Mouse (Mus musculus) heart, adult 9 months (tissue): ENCODE data around the gene Synpo2.

Source experiments
- DNase-seq, 2 experiments: peaks; one replicate each; pipeline ENCODE4 v3.0.0; 2022; ENCODE audit warnings: low spot score in 2 of 2

The Synpo2 gene

DNA sequence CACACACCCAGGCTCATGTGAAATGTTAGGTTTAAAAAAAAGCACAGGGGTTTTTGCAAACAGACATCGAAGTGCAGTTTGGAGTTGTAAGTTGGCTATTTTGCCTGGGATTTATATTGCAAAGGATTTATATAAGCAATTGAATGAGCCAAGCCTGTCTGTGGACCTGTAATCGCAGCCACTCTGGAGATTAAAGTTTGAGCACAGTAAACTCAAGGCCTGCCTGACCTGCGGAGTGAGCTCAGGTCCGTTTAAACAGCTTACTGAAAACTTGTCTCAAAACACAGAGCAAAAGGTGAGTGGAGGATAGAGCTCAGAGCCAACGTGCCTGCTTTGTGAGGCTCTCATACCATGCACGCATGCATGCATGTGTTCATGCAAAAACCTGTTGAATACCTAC lies 30.9 kb downstream of the Synpo2 start:
- no peak for DNase-seq

DNA sequence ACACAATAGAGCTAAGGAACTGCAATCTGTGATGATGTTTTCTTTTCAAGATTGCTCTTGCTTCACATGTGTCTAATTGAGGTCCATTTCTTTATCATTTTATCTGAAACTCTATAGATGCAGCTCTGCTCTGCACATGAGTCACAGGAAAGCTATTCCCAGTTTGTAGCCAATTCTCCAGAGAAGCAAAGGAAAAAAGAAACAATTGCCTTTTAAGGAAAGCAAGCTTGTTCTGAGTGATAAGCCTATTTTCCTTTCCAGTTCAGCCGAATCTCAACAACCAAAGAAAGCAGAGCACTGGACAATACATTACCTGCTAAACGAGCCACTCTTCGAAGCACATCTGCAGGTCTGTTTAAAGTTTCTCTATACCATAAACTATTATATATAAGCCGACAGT lies 31.3 kb downstream of the Synpo2 start:
- DNase-seq, result peak; percentile 35 to 37

DNA sequence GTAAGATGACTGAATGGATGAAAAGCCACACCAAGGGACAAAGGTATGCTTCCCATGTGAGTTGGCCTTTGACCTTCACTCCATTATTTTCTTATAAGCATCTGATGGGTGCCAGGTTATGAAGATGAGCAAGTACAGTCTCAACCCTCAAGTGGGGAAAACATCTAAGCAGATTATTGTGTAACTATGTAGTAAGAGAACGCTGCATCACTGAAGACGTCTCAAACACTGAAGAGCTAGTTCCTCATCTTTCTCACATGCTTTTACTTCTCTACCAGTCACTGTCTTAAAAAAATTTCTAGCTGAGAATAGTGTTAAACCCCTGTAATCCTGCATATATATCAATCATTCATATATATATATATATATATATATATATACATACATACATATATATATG lies 34.2 kb downstream of the Synpo2 start:
- DNase-seq, result no peak

DNA sequence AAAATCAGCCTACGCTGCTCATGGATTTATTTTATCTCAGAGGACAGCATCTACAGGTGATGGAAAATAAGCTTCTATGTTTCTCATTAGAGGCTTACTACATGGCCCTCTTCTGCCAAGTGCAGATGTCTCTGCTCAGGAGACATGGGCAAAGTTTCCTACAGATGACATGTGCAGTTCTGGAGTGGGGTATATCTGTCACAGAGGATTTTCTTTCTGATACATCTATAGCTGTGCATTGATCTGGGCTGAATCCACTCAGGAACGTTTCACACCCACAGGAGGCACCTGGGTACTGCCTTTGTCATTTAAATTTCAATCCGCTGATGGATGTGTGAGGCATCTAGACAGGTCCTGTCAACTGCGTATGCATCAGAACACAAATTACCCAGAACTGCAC lies 42.2 kb downstream of the Synpo2 start:
- DNase-seq, result no peak

DNA sequence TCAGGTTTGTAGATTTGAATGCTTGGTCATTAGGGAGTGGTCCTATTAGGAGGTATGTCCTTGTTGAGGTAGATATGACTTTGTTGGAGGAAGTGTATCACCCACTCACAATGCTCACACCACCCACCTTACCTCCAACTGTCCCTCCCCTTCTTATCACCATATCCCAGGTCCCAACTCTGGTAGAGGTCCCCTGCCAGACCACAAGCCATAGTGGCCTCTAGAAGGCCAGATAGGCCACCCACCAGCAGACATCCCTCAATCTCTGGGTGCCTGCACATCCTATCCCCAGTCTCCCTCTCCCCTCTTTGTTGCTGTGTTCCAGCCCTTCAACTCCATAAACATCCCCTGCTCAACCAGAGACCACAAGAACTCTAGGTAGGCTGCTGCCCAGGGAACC lies 44.3 kb downstream of the Synpo2 start:
- no peak for DNase-seq

DNA sequence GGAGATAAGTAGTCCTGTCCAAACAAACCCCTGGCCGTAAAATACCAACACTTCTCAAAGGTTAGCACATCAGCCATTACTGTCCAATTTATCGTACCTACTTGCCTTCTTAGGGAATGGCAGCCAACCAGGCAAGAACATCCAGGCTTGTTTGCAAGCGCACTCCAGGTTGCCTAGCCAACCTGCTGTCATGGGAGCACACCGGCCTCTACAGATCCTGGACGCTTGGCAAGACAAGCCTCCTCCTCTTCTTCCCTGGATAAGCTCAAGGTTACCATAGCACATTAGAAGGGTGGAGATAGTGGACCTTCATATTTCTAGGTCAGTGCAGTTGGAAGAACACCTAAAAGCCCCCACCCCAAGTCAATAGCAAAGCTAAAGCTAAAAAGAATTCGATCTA lies 45.6 kb downstream of the Synpo2 start:
- DNase-seq, result peak; percentile 57 to 58

DNA sequence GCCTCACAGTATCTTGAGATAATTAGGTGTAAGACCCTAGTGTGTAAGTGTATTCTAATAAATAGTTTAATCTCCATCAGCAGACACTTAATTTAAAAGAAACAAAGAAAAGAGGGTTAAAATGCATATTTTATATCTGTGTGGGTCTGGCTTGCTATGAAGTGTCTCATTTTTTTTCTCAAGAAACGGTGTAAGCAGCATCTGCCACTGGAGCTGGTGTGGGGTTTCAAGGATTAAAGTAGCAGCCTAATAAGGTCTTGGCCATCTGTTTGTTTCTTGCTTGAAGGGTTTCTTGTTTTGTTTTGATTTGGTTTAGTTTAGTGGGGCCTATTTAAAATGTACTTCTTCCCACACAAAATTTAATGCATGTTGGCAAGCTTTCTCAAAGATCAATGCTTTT lies 46.1 kb downstream of the Synpo2 start:
- no peak for DNase-seq

DNA sequence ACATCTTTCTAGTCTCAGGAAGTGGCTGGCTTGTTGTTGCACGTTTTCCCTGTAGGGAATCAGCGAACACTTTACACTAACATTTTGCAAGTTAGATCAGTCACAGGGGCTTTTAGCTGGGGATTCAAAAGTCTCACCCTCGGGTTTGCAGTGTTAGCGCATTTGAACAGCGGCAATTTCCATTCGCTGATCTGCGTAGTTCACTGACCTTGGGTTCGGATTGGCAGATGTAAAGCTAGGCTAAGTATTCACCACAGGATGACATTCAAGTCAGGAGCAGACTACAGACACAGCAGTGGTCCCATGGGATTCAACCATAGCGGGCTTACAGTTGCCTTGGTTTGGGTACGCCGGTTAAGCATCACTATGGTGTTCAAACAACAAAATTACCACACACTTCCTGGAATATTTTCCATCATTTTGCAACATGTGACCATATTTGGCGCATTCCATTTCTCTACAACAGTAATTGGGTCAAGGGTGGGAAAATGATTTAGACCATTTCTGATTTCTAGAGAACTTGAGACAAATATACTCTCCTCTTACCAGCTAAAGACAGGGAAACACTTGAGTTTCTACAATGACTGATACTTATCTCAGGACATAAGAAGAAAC lies 47.2 kb downstream of the Synpo2 start:
- no peak for DNase-seq

DNA sequence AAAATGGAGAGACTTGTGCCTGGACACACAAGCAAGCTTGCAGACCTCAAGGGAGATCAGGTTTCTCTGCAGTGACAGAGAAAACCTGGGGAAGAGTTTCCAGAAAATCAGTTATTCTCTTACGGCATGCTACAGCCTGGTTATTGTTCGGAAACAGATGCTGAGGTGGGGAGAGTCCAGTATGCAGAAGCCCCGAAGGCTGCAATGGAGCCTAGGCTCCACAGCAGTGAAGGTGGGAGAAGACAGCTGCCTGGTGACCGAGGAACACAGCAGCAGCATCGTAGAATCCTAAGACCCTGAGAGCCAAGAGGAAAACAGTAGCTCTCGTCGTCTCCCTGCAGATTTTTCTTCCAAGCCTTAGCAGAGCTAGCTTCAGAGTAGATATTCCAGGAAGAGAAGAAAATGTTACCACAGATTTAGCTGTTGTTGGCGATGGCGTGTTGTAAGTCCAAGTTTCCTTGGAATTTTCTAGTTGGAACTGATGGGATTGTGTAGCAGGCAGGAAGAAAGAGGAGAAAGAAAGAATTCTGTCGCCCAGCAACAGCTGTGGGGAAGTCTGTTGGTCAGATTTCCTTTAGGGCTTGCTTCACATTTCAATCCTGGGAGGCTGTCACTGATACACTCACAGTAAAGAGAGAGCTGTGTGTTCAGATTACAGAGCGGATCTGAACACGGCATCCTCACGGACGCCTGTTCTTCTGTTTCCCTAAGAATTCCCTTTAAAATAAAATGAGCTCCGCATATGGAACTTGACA lies 48.4 kb downstream of the Synpo2 start:
- no peak for DNase-seq

DNA sequence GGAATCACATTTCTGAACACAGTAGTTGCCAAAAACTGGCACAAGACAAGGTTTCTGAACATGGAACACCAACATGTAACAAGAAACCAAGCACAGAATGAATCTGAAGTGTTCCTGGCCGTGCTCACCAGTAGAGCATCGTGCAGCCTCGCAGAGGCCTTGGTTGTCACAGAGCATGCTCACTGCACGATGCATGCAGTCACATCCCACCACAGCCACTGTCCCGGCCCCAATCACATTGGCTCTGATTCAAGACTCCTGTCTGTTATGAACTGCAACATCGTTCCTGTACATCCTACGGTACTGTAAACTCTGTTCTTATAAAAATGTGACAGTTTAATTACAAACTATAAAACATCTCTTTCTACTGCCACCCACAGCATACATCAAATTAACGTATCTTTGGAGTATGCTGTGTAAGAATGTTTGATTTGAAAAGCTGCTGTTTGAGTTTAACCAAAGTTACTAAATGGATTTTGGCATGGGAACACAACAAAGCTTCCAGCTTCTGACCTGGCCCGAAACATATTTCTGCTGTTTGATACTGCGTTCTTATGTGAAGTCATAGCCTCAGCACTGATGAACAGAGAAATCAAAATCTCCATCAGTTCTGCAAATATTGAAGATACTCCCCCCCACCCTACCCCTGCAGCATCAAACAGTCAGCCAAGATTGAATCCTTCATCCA lies 50.6 kb downstream of the Synpo2 start:
- DNase-seq, result no peak

DNA sequence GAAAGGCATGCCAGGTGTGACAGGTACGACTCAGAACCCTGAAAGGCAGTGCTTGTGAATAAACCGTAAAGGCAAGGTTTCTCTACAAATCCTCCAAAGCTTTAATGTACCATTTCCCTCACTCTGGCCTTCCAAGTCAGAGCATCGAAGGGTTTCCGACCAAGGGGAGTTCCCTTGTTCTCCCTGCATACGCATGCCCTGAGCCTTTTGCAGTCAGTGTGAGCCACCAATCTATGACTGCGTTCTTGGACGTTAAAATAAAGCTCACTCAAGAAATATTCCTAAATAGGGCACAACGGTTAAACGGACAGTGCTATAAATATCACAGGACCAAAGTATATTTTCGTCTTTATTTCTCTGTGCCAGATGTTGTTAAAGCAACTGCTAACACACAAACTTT lies 51.7 kb downstream of the Synpo2 start:
- no peak for DNase-seq

DNA sequence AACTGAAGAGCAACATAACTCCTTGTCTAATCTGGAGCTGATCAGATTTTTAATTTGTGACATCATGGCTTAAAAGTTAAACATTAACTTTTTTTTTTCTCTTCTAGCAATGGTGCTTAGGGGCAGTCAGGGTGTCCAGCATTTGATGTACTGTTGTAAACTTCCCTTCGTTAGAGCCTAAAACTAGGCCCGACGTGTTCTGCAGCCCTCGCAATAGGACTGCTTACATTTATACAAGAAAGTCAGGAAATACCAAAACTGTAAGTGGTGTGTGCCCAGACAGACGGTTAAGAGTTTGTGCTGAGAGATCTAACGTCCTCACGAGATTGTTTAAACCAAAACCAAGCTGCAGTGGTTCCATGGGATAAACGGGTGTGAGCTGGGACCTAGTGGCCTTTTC lies 56.4 kb downstream of the Synpo2 start:
- DNase-seq, result no peak

DNA sequence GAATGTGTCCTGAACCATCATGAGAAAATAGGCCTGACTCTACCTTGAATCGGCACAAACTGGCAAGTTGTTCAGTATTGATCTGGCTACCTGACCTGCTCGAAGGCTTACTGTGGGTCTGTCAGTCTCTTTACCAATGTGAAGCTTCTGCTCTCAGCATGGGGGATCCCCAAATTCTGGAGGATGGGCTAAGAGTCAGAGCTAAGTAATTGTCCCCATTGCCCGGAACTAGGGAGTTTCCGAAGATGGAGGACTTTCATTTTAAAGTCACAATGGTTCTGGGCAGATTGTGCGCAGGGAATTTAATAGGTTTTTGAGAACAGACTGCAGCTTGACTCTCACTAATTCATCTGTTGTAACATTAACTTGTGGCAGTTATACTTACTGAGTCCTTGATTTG lies 56.9 kb downstream of the Synpo2 start:
- DNase-seq, result no peak

DNA sequence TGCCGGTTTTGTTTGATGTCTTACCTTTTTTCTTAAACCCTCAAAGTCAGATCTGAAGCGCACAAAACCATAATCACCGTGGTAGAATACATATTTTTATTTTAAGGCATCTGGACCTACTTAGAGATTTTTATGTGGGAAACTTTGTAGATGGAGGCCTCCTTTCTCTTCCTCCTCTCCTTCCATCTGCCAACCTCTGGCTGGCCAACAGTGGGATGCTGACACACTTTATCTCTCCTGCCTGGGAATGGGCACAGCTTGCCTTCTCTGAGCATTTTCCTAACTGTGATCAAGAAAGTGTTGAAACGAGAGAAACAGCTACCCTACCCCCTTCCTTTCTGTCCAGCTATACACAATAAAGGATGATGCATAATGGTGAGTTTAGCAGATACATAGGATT lies 57.5 kb downstream of the Synpo2 start:
- no peak for DNase-seq

DNA sequence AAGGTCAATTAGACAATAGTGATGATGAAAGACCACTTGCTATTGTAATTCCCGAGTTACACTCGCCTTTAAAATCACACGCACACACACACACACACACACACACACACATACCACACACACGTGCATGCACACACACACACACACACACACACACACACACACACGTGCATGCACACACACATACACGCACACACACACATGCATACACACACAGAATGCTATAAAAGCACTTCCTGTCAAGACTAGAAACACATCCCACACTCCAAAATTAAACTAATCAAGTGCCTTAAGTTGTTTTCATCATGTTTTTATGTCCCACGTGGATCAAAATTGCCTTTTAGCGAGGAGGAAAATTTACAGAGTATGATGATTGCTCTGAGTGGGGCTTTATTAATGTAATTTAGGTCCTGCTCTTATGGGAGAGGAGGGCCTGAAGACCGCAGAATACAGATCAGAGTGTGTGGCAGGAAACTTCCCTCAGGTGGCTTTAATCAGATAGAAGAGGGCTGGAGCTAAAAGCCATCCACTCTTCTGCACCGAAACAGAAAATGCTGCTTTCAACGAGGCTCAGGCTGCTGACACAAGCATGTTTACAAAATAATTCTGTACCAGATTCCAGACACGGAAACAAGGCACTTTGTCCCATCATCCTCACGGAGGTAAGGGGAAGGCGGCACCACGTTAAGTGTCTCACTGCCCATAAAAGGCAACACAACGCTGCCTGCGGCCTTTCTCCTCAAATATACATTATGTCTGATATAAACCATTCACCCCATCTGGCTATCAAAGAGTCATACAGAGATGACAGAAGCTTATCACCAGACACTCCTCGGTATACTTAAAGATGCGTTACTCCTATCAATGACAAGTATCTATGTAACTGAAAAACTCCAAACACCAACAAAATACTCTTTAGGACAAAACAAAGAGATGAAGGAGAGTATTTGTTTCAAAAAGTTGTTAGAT lies 59.3 kb downstream of the Synpo2 start:
- no peak for DNase-seq

DNA sequence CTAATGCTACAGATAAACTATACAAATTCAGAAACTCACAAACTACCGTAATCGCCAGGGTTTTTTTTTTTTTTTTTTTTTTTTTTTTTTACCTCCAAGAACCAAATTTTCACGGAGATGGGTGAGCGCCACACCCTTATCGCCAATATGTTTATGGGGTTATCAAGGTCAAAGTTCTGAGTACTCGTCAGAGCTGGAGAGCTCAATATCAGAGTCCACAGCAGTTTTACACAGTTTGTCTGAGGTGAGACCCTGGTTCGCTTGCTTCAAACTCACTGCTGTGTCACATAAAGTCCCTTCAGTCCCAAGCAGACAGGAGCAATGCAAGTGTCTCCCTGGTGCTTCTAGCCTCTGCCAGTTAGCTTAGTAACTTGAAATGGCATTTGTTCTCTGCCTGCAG lies 60.8 kb downstream of the Synpo2 start:
- no peak for DNase-seq

DNA sequence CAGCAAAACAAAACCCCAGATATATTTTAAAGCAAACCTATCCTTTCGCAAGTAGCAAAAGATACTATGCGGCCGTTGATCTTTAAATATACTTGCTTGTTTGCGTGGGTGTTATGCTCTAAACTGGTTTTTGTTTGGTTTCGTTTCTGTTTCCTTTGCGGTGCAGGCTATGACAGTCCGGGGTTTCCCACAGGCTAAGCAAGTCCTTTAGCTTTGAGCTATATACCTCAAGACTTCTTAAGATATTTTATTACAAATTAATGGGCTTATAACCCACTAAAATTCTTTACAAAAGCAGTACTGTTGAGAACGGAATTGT lies 61.6 kb downstream of the Synpo2 start:
- no peak for DNase-seq

DNA sequence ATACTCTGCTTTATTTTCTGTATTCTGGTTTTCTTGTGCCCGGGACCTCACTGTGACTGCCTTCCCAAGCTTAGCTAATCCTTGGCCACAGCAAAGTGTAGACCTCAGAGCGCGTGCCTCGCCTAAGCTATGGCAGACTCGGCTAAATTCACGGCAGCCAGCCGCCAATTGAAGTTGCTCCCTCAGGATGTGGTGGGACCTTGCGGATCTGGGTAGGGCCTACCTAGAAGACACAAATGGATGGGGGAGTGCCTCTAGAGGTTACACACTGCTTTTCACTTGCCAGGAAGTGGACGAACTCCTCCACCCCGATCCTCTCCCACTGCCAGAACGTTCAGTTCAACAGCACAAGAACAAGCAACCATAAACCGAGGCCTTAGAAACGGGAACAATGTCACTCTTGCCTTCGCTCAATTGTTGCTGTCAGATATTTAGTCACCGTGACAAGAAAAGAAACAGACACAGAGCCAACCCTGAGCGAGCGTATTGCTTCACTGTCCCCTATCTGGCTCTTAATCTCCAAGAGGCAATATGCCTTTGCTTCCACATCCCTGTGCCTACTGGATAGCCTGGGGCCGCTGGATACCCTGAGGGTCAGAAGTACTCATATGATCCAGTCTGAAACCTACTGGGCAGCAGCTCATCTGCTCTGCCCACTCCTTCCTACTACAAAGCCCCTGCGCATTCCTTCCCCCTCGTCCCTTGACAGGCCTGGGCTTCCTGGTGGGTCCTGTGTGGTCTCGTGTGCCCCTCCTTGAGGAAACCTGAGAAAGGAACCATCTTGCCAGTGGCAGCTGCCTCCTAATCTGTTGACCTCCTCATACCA lies 62.2 kb downstream of the Synpo2 start:
- no peak for DNase-seq

DNA sequence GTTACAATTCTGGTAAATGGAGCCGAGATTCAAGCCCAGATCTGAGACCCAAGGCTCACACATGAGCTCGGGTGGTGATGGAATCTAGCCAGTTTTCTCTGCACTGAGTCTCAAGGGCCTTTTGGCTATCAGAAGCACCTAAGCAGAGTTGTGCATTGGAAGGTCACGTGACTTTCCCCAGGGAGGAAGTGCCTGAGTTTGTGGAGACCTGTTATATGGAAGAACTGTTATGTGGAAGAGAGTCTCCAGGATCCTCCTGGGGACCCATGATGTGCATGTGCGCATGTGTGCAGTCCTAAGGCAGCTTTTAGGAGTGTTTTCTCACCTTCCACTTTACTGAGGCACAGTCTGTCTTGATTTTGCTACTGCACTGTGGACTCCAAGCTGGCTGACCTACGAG lies 63.8 kb downstream of the Synpo2 start:
- DNase-seq, result no peak

DNA sequence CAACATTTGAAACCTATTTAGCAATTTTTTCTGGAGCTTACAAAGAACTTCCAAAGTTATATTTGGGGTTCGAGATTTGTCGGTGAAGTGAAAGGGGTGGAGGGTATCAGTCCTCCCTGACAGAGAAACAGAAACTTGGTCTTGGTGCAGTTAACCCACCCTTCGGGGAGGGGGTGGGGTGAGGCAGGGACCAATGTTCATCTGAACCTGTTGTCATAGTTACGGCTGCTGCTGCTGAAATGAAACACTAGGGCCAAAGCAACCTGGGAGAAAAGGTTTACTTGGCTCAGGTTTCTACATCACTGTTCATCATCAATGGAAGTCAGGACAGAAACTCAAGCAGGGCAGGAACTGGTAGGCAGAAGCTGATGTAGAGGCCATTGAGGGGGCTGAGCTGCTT lies 66.6 kb downstream of the Synpo2 start:
- DNase-seq, result no peak

DNA sequence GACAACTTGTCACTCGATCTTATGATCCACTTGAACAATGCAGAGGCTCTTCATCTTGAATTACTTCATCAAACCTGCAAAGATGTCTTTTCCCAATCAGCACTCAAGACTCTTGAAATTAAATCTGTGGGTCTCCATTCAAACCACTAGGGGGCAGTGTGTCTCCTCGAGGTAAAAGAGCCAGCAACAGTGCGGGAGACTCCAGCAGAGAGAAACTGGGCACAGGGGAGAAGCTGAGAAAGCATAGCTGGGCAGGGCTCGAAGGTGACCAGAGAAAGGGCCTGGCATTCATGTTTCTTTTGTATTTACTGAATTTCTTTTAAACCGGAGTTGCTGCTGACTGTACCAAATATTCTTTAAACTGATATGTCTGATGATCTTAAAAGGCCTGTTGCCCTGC lies 67.1 kb downstream of the Synpo2 start:
- peak in 1 of 2 experiments; percentile 72 for DNase-seq
